Mouse (Mus musculus): ENCODE data around the gene Htatsf1. TPM values are rescaled to one million over a fixed set of nuclear protein-coding genes. Genes with fewer than 3 reads are reported as not detected.
A peak's percentile ranks its signal among the peaks of the same experiment; 100 is the strongest.

Htatsf1 gene
- total RNA-seq (2021), result 10 to 100 TPM; 53.3 to 55.0 TPM
- long read RNA-seq, experiment 1, transcript Htatsf1-201 (10 exons, 2,810 nt), result major isoform, 26 of 54 reads
- long read RNA-seq, experiment 1, partial matches to known transcripts, result 25 of 54 reads
- long read RNA-seq, experiment 1, other reads (novel, unspliced or antisense), result 1 of 54 reads
- long read RNA-seq, experiment 2, transcript Htatsf1-201 (10 exons, 2,810 nt), result major isoform, 17 of 31 reads
- long read RNA-seq, experiment 2, partial matches to known transcripts, result 13 of 31 reads
- long read RNA-seq, experiment 2, other reads (novel, unspliced or antisense), result 0 of 31 reads

DNA sequence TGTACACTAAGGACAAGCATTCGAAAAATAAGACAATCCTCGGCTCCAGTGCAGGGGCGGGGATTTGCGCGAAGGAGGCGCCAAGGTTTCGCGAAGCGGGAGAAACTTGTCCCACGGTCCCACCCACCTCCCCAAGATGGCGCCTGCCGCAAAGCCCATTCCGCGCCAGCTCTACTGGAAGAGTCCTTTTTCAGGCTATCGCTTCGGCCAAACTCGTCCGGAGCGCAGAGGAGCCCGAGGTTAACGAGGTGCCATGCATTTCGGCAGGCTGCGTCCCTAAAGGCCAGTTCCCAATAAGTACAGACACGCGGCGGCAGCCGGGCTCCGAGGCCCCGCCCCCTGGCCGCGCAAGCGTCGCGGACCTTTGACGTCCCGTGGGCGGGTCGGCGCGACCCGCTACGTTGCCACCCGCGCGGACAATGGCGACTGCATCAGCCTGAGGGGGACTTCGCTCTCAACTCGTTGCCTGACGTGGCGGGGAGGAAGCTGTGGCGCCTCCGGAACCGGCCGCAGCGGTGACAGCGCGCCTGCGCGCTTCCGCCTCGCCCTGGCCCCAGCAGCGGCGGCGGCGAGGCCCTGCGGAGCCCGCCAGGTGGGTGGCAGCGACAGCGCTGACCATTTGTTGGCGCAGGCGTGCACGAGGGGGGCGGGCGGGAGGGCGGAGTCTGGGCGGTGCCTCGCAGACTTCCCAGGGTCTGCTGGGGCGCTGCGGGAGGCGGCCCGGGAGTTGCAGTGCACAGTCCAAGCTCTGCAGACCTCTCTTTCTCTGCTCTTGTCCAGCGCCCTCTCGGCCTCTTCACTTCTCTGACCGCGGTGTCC is at the start of gene Htatsf1:
Gene Htatsf1, plus strand, starts transcription at position 410 of the 819 bp plus-strand sequence.
- peak; percentile 84 to 86 for DNase-seq

DNA sequence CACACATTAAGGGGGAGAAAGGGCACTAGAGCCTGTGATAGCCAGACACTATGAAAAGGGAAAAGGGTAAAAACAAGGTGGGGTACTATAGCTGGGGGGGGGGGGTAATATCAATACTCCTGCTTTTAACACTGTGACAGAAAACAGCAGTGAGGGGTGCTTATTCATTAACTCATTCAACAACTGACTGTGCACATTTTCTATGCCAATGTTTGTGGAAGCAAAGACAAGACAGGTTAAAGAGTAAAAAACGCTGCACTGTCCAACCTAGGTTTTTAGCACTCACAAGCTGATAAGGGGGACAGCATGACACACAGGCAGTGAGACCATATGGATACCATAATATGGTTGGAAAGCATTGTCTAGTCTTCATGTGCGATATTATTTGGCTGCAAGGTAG is 40.5 kb upstream of the Htatsf1 start:
- no peak for DNase-seq

DNA sequence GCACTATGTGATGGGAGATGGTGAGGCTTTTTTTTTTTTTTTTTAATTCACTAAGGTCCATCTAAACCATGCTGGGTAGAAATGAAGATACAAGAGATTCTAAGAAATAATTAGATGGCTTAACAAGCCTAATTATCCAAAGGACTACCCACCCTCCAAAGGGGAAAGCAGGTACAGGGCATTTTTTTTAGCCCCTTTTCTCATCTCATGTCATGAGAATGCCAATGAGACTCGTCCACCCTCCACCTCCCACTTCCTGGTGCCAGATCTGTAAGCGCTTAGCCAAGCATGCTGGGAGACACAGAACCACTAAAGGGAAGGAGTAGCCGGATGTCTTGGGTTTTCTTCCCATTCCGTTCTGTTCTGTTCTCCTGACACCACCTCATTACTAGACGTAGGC is 10.6 kb upstream of the Htatsf1 start, which contains the start of gene Brs3:
Gene Brs3, plus strand, starts transcription at position 301 of the 400 bp plus-strand sequence.
- DNase-seq, result no peak

DNA sequence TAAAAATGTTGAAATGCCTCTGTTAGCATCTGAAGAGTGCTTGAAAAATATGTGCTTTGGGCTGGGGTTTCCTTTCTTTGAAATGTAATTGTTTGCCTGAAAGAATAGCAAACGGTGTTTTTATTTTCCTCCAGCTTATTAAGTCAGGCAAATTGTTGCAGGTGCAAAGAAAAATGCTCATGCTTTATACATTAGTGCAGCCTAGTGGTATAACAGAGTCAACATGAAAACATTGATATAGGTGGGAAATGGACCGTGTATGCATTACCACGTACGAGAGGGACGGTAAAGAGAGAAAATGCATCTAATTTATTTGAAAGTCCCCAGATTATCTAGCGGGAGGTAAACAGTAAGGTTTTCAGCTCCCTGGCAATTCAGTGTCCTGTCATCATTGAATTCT is 9.5 kb upstream of the Htatsf1 start:
- DNase-seq, result no peak

DNA sequence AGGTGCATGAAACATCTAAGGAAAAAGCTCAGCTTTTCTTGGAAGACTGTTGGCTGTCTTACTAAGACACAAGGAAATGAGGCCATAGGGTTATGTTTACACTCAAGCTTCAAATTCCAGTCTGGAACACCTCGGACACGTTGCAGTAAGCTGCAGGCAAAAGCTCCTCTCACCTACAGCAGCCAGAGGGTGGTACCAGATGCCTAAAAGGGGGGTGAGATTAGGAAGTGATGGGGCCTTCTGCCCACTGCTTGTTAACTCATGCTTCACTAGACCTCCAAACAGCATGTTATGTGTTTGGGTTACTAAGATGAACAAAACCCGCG is 572 bp upstream of the Htatsf1 start:
- DNase-seq, result no peak

DNA sequence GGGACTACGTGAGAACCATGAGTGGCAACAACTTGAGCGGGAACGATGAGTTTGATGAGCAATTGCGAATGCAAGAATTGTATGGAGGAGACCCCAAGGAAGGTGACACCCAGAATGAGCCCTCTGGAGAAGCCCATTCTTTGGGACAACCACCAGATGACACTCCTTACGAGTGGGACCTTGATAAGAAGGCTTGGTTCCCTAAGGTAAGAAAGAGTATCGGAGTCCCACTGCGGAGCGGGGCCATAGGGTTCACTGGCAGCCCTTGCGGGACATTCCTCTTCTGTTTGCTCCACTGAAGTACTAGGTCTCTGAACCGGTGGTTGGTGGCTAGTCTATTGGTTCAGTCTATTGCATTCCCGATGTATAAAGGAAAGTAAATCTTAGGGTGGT is 606 bp downstream of the Htatsf1 start:
- no peak for DNase-seq

DNA sequence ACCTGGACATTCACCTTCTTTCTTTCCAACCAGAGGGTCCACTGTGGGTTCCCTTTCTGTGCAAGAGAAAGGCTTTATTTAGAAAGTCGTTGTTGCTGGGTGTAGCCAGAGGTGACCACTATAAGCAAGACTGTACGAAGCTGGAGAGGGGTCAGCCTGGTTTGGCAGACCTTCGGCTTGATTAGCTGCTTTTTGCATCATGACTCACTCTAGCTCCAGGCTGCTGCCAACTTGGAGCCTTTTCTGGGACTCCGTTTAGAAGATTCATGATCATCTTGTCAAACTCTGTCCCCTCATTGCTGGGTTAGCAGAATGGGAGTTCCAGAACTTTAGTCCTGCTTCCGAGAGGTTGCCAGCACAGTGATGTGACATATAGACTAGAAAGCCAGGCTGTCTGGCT is 28.1 kb downstream of the Htatsf1 start:
- peak in 1 of 2 experiments; percentile 13 for DNase-seq

DNA sequence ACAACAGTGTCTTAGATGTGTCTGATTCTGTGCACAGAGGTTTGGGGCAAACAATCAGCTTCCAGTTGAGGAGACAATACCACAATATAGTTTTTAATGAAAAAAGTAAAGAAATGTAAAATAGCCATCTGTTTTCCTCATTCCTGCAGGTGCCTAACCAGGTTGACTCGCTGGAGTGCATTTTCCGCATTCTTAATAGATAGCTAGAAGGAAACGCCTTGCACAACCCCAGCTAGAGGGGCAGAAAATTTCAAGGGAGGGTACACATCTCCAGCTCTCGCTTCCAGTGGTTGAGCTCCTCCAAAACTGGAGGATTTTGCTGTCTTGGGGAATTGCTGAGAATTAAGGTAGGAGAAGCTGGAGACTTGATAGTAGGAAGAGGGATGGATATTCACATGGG is 34.4 kb downstream of the Htatsf1 start, which contains the start of gene Vgll1:
Gene Vgll1, plus strand, starts transcription at position 301 of the 400 bp plus-strand sequence.
- DNase-seq, result no peak

DNA sequence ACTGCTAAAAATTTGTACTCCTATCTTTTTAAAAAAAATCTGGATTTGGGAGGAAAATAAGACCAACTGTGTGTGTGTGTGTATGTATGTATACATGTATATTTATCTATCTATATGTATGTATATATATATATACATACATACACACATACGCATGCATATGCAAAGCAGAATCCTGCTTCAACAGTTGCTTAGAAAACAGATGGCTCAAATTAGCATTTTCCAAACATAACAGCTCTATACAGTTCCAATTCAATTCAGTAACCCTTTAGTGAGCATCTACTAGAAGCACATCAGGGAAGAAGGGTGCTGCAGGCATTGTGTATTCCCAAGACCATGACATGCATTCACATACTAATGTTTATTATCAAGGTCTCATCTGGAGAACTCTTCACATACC is 50.0 kb downstream of the Htatsf1 start:
- DNase-seq, result no peak

DNA sequence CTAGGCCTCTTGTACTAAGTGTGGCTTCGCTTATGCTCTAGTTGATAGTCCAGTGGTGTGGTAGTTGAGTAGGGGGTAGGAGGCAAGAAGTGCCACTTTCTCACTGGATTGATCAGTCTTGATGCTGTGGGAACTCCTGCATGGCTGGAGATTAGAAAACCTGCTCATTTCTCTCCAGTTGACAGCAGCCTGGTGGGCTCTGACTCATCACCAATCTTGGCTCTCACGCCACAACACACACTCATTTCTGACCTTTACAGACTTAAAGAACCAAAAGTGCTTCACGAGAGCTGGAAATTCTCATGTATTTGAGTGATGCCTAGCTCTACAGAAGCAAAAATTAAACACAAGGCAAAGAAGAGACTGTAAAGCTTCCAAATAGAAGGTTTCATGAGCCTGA is 53.6 kb downstream of the Htatsf1 start:
- no peak for DNase-seq

Other genes with a start within 250 kb of the Htatsf1 start
- gene Map7d3, start 231.3 kb upstream of the Htatsf1 start, total RNA-seq (2021), result under 1 TPM; 0.22 to 0.28 TPM
- gene Adgrg4, start 183.4 kb upstream of the Htatsf1 start, total RNA-seq (2021), result not detected
- not detected for gene Brs3, start 10.5 kb upstream of the Htatsf1 start, total RNA-seq (2021)
- not detected for gene Vgll1, start 34.5 kb downstream of the Htatsf1 start, total RNA-seq (2021)
- gene Cd40lg, start 158.6 kb downstream of the Htatsf1 start, total RNA-seq (2021), result under 1 TPM in 1 of 2 experiments, not detected in 1; 0.31 TPM